Mouse (Mus musculus) ovary, postnatal 14 days (tissue): ENCODE measurements at regions not wholly inside any gene's neighbourhood (a gene's known extent, or its start where the extent isn't known, plus 50 kb on each side); places are given as distances from the start of the nearest gene placed in this dataset.
A peak's percentile ranks its signal among the peaks of the same experiment; 100 is the strongest.
"Not testable (repeated sequence)": the region's sequence is repeated elsewhere in the genome, so short reads cannot be mapped to it uniquely, and the experiment has no call there.

Source experiments
- DNase-seq: peaks from one replicate; pipeline ENCODE4 v3.0.0; 2022; ENCODE audit warnings: low spot score

- peak; percentile 8 for DNase-seq
These were observed 149.6 kb upstream of the Rtl1 start for GRCm38 (mm10) chr12:109749711-109750243.

GRCm38 (mm10) chr12:109754986-109755385, 154.9 kb upstream of the Rtl1 start:
- DNase-seq: no peak

- no peak for DNase-seq
These were observed 164.2 kb upstream of the Rtl1 start for GRCm38 (mm10) chr12:109764293-109764692.

GRCm38 (mm10) chr12:109766602-109767001, 166.5 kb upstream of the Rtl1 start:
- DNase-seq: not testable (repeated sequence)

DNA sequence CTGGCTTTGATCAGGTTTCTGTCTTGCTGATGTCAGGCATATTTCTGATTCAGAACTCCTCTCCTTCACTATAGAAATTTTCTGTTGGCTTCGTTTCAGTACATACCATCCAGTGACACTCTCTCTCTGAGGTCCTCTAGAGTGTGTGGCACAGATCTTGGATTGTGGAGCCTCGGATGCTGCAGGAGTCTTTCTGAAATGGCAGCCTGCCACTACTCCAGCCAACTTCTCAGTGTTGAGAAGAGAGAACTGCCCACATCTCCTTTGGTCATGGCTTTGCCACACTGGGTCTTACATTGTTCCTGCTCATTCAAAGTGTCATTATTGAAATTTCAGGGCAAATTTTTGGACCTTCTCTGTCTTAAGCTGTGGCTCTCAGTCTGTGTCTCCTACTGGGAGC, 172.4 kb upstream of the Rtl1 start:
- no peak for DNase-seq

DNA sequence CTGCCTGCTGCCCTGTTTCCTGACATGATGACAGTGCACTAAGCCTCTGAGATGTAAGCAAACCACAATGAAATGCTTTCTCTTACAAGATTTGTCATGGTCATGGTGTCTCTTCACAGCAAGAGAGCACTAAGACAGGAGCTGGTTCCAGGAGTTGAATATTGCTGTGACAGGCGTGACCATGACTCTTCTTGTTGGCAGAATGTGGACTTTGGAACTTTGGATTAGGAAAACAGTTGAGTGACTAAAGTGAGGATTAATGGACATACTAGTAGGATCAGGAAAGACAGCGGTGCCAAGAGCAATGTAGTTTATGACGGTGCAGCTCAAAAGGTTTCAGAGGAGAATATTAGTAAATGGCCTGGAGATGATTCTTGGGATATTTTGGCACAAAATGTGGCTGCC, 173.8 kb upstream of the Rtl1 start:
- no peak for DNase-seq

DNA sequence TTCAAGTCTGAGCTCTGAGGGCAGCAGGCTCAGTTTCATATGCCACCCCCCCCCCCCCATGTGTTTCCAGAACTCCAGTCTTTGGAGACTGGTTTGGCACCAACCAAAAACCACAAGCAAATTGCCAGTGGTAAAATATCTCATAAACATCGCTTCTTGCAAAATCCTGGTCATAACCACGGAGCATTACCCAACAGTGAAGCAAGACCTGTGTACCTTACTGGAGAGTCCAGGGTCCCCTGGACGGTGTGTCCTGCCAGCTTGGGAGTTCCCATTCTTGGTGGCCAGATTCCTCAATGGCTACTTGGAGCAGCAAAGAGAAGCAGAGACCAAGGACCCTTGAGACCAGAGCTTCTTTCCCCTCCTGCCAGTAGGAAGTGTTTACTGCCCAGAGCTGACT, 198.7 kb upstream of the Rtl1 start:
- no peak for DNase-seq

- no peak for DNase-seq
These were observed 199.3 kb upstream of the Rtl1 start for GRCm38 (mm10) chr12:109799395-109799794.

DNA sequence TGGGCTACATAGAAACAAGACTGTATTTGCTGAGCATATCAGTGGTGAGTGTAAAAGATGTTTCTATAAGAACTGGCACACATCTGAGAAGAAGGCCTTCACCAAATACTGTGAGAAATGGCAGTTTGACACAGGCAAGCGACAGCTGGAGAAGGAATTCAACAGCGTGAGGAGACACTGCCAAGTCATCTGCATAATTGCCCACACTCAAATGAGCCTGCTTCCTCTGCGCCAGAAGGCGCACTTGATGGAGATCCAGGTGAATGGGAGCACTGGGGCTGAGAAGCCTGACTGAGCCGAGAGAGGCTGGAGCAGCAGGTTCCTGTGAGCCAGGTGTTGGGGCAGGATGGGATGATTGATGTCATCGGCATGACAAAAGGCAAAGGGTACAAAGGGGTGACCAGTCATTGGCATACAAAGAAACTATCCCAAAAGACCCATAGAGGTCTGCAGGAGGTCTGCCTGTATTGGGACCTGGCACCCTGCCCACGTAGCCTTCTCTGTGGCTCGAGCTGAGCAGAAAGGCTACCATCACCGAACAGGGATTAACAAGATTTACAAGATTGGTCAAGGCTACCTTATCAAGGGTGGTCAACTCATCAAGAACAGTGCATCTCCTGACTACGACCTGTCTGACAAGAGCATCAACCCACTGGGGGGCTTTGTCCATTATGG, 227.2 kb upstream of the Rtl1 start:
- no peak for DNase-seq

- DNase-seq: peak; percentile 37
These were observed 230.3 kb upstream of the Rtl1 start for GRCm38 (mm10) chr12:109830303-109831020.

- no peak for DNase-seq
These were observed 232.8 kb upstream of the Rtl1 start for GRCm38 (mm10) chr12:109832964-109833363.

DNA sequence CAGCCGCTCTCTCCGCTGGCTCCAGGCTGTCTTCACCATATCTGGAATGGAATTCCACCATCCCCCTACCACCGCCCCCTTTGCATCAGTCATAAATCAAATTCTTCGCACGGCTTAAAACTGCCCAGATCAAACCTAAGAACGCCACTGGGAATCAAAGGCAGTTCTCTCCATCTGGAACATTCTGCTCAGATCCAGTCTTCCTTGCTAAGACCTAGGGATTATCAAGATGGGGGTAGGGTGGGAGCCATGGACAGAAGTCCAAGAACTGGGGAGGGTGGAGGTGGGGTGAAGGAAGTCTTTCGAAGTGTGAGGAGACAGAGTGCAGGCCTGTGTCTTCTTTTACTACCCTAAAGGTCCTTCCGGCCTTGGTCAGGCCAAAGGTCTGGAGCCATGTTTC, 236.4 kb upstream of the Rtl1 start:
- no peak for DNase-seq

DNA sequence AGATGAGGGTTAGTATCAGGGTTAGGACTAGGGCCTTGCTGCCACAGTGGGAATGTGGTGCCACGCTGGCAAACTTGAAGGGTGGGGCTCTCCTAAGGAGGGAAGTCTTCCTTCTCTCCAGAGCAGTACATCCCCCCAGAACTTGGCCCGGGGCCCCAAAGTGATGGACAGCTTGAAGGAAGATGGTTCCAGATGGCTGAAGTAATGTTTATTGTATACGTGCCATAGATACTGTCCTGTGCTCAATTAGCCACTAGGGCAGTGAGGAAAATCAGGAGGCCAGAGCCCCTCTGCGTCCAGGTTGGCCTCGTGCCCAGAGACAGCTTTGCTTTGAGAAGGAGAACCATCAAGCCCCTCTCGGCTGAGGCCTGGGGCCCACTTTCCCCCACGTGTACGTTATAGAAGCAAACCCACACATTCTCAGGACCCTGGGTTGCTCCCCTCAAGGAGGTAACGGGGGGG, 239.0 kb upstream of the Rtl1 start:
- no peak for DNase-seq

GRCm38 (mm10) chr12:109839946-109840524, 239.9 kb upstream of the Rtl1 start:
- no peak for DNase-seq

DNA sequence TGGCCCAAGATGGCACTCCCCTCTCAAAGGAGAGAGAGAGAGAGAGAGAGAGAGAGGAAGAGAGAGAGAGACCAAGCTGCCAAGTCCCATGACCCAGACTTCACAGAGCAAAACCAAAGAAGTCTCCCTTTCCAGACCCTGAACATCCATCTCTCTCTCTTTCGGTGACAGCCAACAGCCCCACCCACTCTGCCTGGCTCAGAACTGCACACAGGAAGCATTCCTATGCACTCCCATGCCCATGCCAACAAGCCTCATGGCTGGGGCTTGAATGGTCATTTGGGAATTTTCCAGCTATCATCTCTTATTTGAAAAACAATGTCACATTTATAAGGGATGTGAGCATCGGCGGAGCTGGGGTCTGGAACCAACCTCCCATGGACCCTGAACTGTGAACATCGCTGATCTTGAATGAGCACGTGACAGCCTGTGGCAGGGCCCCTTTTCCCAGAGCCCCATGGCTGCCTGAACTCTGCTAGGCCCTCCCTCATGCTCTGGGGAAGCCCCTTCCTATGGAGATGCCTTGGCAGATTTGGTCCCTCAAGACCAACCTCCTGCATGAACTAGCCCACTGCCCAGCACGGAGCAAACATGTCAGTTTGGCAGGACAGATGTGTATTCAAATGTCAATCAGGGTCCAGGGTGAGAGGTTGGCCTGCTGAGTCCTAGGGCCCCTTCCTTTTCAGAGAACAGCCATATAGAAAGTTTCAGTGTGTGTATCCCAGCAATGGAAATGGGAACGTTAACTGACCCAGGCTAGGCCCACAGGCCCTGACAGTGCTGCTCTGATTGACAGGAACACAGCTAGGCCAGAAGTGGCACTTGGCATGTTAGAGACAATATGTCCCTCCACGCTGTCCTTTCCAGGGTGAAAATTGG, 244.8 kb upstream of the Rtl1 start:
- no peak for DNase-seq

- no peak for DNase-seq
These were observed 245.4 kb upstream of the Rtl1 start for GRCm38 (mm10) chr12:109845602-109845906.

GRCm38 (mm10) chr12:109856336-109856735, 256.2 kb upstream of the Rtl1 start:
- DNase-seq: no peak

DNA sequence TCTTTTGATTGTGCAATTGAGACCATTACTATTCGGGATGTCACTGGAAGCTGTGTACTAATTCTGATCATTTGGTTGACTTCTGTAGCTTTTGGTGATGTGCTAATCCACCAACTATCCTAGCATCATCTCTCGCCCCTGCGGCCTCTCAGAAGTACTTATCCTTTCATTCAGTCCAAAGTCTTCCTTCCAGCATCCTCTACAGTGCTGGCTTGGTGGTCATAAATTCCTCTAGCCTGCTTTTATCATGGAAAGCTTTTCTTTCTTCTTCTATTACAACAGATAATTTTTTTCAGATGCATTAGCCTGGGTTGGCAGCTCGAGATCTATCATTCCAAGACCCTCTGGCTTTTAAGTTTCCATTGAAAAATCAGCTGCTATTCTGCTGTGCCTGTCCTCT, 257.6 kb upstream of the Rtl1 start:
- no peak for DNase-seq

GRCm38 (mm10) chr12:109864826-109865225, 264.7 kb upstream of the Rtl1 start:
- DNase-seq: no peak

GRCm38 (mm10) chr12:109871021-109871420, 270.9 kb upstream of the Rtl1 start:
- no peak for DNase-seq

DNA sequence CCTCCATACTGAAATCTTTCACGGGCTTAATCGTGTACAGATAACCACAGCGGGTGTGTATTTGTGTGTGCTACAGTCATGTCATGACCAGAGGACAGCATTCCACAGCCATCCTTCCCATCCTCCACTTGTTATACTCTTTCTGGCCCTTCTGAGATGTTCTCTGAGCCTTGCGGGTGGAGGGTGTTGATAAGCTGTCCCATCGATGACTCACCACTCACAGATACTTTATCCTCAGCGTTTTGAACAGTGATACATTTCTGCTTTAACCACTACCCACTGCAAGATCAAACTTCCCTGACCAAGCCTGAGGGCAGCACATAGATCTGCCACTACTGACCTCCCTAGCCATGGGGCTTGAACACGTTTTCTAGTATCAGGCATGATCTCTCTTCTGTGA, 274.3 kb upstream of the Rtl1 start:
- DNase-seq: no peak

DNA sequence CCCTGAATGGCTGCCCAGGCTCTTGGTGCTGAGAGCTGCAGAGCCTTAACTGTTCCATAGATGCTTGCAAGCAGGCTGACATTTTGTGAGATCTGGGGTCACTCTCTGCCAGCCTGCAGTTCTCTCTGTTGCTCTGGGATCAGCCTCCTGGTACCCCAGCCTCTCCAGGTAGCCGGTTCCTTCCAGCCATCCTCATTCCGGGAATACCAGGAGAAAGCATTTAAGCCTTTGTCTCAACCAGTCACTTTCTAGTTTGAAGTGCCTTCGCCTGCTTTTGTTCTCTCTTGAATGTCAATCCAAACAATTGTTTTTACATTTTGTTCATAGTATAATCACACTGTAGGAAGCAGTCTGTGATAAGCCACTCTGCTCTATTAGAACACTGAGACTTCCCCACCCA, 281.0 kb upstream of the Rtl1 start:
- DNase-seq: no peak
